17 mouse cellular contexts compared by ENCODE assay signal in the genomic region with DNA sequence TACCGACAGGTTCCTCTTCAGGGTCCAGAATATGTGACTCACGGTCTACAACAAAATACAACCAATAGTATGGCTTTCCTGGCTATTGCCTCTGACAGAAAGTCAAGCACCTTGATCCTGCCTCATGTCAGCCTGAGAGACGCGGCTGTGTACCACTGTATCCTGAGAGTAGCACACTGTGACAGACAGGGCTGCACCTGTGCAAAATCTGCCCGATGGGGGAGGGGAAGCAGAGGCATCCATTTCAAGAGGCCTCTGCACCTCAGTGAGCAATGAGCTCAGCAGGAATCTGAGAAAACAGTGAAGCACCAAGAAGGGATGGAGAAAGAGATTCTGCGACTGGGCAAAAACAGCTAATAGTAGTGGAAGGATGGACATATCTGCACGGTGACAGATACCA.
"Had no signal": no experiment of that assay in that cellular context is flagged by ENCODE, and none has a peak within 500 bp of the region (broad histone marks: within the 10 kb centered on the region; RNA-seq: fewer than 3 reads in every experiment).

No protein-coding gene starts in this region.

- H3K9ac ChIP-seq: intestine, embryonic 15.5 days; limb, embryonic 13.5 days; liver, embryonic 12.5 days; liver, embryonic 15.5 days; lung, embryonic 15.5 days had no signal

- H3K27ac ChIP-seq: intestine, embryonic 15.5 days; limb, embryonic 10.5 days; limb, embryonic 13.5 days; liver, embryonic 12.5 days; liver, embryonic 15.5 days; lung, embryonic 15.5 days had no signal

- H3K9me3 ChIP-seq: intestine, embryonic 15.5 days; limb, embryonic 10.5 days; limb, embryonic 13.5 days; liver, embryonic 12.5 days; liver, embryonic 15.5 days; lung, embryonic 15.5 days; megakaryocyte, embryonic 14.5 days had no signal

- ATAC-seq: intestine, embryonic 15.5 days; liver, embryonic 12.5 days had no signal

- H3K4me3 ChIP-seq: intestine, embryonic 15.5 days; limb, embryonic 10.5 days; limb, embryonic 13.5 days; liver, embryonic 12.5 days; liver, embryonic 15.5 days; lung, embryonic 15.5 days; megakaryocyte, embryonic 14.5 days had no signal

- H3K36me3 ChIP-seq: intestine, embryonic 15.5 days; limb, embryonic 10.5 days; limb, embryonic 13.5 days; liver, embryonic 12.5 days; liver, embryonic 15.5 days; lung, embryonic 15.5 days had no signal

- H3K4me1 ChIP-seq: intestine, embryonic 15.5 days; limb, embryonic 10.5 days; limb, embryonic 13.5 days; liver, embryonic 12.5 days; liver, embryonic 15.5 days; lung, embryonic 15.5 days; megakaryocyte, embryonic 14.5 days had no signal

- H3K27me3 ChIP-seq: intestine, embryonic 15.5 days had no signal

- H3K4me2 ChIP-seq: intestine, embryonic 15.5 days; limb, embryonic 13.5 days; liver, embryonic 12.5 days; liver, embryonic 15.5 days; lung, embryonic 15.5 days; midbrain, embryonic 11.5 days had no signal

- DNase-seq: kidney, adult 11 months; kidney, adult 8-10 months; kidney, postnatal 14 days; layer of hippocampus, postnatal 36 days; liver; lung, adult 18-20 months; lung, postnatal 10 days; lung, postnatal 36 days; midbrain, embryonic 14.5 days had no signal
